Mouse (Mus musculus) adrenal gland, postnatal 4 days (tissue): ENCODE measurements around the gene Naa11. TPM values are rescaled to one million over a fixed set of nuclear protein-coding genes. Genes with fewer than 3 reads are reported as not detected.

Experiments used
- DNase-seq, 2 experiments: peaks; one replicate each; pipeline ENCODE4 v3.0.0; 2021 to 2022; ENCODE audit warnings: low spot score in 2 of 2, mixed read lengths in 2 of 2
- total RNA-seq, 2 experiments: library from RNA; stranded (reverse); gene quantifications; 2 replicates each; pipeline ENCODE4 v1.2.3; 2021

Gene Naa11
- total RNA-seq, 2 experiments from 2014 or later, result not detected

DNA sequence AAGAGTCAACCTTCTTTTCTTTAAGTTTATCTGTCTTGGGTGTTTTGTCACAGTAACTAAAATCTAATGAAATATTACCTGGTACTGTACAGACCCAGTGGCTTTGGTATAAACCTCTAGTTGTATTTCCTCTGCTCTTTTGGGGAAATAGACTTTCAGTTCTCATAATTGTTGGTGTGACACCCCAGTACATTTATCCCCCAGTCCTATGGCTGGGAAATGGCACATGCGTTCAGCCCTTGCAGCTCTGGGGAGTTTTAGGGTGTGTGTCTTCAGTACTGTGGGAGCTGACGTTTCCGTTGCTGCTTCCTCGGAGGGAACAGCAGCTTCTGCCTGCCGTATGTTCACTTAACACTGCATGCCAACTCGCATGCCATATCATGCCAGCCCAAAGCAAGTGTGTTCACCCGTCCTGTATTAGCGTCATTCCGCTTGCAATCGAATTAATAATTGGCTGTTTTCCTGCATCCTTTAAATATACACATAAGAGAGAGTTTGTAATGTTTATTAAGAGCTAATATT, 46.4 kb downstream of the Naa11 start:
- no peak for DNase-seq

DNA sequence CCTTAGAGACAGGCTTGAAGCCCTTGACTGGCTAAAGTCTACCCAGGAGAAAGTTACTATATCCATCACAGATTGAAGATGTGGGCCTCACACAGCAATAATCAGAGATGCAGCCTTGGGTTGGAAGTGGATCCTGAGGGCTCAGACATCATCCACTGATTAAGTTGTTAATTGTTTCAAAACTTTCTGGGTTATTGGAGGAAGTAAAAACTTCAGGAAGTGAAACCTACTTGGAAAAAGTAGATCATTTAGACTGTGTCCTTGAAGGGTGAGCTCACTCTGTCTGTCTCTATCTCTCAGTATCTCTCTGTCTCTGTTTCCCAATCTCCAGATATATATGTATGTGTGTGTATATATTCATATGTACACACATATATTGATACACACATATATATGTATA, 47.0 kb downstream of the Naa11 start:
- DNase-seq, result no peak

DNA sequence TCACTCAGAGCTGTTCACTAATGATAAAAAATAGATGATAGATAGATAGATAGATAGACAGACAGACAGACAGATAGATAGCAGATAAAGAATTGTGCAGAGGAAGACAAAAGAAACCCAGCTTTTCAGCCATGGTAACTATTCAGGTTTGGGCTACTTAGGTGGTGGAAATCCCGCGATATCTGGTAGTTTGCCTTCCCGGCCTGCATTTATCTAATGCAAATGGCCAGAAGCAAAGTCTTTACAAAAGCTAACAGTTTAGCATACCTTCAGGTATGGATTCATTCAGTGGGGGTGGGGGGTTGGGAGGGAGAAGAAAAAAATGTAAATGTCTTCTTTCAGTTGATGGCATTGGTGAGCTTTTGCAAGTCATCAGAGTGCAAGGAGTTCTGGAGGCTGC, 48.0 kb downstream of the Naa11 start:
- no peak for DNase-seq

DNA sequence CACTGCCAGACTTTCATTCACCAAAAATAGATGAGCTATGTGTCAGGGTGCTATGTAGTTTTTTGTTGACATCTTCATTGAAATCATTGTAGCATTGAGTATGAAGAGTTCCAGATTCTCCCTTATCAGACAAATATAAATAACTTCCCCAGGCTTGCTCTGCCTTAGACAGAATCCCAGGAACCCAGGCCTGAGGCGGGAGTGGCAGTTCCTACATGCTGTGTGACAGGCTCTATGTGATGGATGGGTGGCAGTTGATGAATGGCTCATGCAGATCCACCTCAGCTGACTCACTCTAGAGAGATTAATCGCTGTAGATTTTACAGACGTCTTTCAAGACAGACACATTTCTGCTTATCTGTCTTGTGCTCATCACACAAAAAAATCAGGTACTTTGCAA, 57.4 kb downstream of the Naa11 start:
- no peak for DNase-seq

Other genes with a start within 250 kb of the Naa11 start
- not detected for gene Gk2, start 64.6 kb upstream of the Naa11 start, total RNA-seq